Mouse (Mus musculus) layer of hippocampus, adult 9-11 months (tissue): Measurements from ENCODE around the gene Myo18b.

Experiments used
- DNase-seq: peaks from one replicate; pipeline ENCODE4 v3.0.0; 2022

Myo18b gene

GRCm38 (mm10) chr5:112876846-112877390 lies 19.2 kb downstream of the Myo18b start:
- peak; percentile 61 for DNase-seq

DNA sequence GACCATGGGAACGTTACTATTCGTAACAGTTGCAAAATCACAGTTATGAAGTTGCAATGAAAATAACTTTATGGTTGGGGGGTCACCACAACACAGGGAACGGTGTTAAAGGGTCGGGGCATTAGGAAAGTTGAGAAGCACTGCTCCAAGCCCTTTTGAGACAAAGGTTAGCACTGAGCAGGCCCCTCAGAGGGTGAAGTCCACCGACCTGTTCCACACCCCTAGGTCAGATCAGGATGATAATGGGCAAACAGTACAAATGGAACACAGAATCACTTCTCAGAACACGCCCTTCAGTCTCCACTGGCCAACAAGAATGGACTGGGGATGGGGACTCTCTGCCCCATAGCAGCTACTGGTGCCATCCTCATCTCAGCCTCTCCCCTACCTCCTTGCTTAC lies 23.2 kb downstream of the Myo18b start:
- DNase-seq, result no peak

GRCm38 (mm10) chr5:112870729-112871128 lies 25.4 kb downstream of the Myo18b start:
- peak; percentile 62 for DNase-seq

GRCm38 (mm10) chr5:112868620-112869019 lies 27.5 kb downstream of the Myo18b start:
- no peak for DNase-seq

DNA sequence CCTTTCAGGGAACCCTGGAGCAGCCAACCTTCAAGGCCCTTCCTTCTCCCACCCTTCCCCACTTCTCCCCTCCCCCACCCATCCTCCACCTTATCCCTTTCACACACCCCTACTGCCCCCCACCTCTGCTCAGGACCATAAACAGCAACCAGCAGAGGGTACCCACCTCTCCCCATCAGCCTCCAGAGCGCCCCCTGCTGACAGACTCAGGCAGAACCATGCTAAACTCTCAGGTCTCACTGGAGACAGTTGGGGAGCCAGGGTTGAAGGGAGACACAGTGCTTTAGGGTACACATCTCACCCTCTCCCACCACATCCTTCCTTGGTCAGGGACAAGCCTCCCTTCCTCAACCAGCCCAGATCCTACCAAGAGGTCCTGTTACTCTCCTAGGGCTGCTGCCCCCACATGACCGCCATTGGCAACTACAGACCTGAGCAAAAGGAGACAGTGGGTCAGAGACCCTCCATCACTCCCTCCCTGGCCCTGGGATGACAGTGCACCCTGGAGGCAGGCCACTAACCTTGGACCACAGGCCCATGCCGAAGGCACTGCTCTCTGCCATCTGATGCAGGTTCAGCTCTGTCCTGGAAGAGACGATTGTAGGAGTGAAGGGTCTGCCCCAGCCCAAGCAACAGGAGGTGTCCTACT lies 31.3 kb downstream of the Myo18b start:
- DNase-seq, result no peak

GRCm38 (mm10) chr5:112859379-112860035 lies 36.7 kb downstream of the Myo18b start:
- DNase-seq, result peak; percentile 55

DNA sequence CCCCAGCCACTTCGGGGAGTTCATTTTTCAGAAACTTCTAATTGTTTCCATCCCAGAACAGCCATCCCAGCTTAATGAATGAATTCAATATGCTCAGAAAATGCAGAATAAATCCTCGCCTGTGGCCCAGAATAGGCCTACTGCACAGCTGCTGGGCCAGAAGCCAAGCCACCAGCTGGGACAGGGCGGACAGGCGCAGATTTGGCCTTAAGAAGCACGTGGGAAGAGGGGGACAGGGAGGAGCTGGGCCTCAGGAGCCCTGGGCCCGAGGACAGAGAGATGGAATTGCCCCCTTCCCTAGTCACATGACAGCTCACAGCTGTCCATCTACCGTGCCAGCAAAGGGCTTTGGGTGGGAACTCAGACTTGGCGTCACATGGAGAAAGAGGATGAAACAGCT lies 43.0 kb downstream of the Myo18b start:
- DNase-seq, result peak; percentile 80

DNA sequence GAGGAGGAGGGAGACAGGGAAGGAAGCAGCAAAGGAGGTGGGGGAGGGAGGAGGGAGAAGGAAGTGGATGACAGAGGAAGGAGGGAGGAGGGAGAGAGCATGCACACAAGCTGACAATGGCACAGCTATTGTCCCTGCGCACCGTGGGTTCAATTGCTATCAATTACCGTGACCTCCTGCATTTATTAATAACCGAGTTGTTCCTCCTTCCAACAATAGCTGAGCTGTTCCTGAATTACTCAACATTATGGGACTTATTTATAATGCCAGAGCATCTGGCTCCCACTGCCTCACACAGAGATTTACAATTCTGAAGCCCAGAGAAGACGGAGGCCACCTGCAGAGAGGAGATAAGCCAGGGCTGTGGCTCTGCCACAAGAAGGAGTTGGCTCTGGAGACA lies 44.8 kb downstream of the Myo18b start:
- peak; percentile 42 for DNase-seq

- peak; percentile 36 for DNase-seq
Measured at GRCm38 (mm10) chr5:112848586-112849280, 47.4 kb downstream of the Myo18b start.

GRCm38 (mm10) chr5:112847985-112848542 lies 48.1 kb downstream of the Myo18b start:
- DNase-seq, result no peak

GRCm38 (mm10) chr5:112846146-112846545 lies 50.0 kb downstream of the Myo18b start:
- no peak for DNase-seq

- DNase-seq, result no peak
Measured at GRCm38 (mm10) chr5:112844460-112844859, 51.7 kb downstream of the Myo18b start.

DNA sequence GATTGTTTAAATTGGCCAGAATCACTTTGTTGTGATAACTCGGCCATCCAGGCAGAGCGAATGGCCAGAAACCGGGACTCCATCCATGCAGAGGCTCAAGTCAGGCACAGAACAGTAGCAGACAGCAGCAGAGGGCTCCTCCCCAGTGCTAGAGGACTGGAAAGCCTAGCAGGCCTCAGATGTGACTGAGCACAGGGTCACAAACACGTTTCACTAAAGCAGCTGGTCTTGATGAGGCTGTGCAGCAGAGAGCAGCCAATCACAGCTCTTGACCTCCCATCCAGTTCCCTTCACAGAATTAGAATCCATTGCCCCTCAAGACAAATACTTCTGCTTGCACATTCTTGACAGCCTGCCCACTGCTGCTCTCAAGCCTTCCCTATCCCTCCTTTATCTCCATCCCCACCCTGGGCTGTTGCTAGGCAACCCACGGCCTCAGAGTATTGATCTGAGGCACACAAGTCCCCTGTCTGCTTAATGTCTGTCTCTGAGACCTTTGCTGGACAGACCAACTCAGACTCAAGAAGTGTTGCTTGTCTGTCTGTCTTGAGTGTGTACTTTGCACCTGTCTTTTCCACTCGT lies 52.4 kb downstream of the Myo18b start:
- DNase-seq, result no peak

DNA sequence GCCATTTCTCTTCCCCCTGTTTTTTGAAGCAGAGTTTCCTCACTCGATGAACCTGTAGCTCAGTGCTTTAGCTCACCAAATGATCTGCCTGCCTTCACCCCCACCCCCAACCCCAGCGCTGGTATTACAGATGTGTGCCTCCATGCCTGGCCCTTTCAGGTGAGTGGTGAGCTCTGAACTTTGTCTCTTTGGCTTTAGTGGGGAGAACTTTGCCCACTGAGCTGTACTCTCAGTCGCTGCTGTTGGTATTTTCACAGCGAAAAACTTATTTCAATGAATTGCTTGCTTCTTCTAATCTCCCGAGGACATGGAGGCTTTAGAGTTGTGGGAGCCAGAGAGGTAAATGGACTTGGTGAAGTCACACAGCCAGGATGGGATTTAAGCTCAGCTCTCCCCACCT lies 53.5 kb downstream of the Myo18b start:
- DNase-seq, result no peak

DNA sequence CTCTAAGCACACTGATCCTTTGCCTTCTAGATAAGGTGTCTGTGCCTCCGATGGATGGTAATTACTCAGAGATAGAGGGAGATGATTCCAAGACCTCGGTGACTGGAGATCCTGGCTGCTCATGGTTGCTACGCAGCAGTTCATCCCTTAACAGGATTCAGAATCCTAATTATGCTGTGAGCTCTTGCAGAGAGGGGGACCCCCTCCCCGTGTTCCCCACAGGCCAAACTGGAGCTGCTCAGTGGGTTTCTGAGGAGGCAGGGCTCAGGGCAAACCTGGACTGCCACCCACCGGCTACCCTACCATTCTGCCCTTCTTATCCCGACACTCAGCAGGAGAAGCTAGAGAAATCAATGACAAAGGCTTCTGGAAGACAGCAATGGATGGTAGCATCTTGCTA lies 54.3 kb downstream of the Myo18b start:
- DNase-seq, result no peak

DNA sequence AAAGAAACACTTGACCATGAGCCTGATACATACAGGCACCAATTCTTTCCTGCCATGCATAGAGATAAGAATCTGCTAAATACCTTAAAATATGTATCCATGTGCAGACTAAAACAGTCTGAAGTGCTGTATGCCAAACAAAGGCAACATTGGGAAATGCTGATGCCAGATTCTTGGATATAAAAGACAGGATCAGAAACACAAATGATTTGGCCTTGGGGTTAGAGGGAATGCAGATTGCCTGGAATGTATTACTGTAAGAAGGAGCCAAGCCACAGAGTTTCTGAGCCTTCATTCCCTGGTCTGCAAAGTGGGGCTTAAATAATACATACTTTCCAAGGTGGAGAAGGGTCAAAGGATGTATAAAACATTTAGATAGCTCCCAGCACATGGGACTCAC lies 61.3 kb downstream of the Myo18b start:
- no peak for DNase-seq

GRCm38 (mm10) chr5:112833866-112834265 lies 62.3 kb downstream of the Myo18b start:
- DNase-seq, result no peak

DNA sequence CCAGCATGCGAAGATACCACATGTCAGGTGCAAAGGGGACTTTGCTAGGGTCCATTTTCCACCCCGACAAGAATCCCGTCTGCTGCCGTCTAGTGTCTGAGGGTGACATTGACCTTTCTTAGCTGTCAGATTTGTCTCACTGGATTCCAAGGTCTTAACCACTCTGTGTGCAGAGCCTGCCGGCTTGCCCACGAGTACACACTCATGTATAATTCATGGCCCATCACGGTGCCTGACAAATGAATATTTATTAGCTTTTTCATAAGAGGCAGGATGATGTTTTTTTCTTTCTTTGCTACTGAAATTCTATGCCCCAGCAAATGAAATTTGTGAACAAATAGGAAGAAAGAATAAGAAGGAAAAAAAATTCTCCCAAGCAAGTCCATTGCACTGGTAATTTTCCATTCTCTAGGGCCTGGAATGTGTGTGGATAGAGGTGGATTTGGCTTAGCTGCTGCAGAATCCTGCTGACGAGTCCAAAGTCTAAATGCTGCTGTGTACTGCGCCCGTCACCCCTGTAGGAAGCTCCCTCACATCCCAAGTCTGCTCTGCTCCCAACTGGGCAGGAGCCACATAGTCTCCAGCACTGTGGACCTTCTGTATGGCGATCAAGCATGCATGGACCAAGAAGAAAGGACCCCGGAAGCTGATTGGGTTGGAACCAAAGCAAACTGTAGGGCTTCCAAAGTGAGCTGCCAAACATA lies 70.9 kb downstream of the Myo18b start:
- DNase-seq, result no peak

- DNase-seq, result no peak
Measured at GRCm38 (mm10) chr5:112824376-112824775, 71.8 kb downstream of the Myo18b start.

DNA sequence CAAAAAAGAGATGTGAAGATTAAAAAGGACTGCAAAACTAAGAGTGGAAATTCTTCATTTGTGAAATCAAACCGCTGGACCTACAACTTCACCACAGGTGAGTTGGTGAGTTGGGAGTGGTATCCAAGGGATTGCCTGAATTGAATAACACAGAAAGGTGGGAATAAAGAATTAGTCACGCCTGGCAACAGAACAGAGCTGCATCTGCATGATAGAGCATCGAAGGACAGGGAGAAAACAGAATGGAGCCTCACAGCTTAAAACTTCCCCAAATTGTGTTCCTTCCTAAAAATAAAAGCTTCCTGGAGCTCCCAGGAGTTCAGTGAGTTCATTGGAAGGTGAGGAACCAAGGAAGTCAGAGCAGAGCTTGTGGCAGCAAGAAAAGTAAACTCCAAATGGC lies 73.7 kb downstream of the Myo18b start:
- DNase-seq, result no peak

DNA sequence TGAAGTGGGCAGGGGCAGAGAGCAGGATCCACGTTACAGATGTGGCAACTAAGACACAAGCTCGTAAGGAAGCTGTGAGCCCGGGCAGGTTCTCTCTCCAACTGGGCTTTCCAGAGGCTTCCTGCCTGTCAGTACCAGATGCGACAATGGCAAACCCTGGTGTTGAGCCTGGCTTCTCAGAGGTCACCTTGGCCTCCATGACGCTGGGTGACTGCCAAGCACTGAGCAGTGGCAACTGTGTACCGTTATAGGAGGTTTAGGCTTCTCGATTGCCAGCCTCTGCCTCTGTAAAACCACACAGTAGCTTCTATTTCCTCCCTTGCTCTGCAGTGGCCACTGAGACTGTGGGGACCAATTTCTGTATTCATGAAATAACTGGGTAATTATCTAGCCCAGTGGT lies 81.1 kb downstream of the Myo18b start:
- no peak for DNase-seq

- no peak for DNase-seq
Measured at GRCm38 (mm10) chr5:112807629-112808028, 88.5 kb downstream of the Myo18b start.

DNA sequence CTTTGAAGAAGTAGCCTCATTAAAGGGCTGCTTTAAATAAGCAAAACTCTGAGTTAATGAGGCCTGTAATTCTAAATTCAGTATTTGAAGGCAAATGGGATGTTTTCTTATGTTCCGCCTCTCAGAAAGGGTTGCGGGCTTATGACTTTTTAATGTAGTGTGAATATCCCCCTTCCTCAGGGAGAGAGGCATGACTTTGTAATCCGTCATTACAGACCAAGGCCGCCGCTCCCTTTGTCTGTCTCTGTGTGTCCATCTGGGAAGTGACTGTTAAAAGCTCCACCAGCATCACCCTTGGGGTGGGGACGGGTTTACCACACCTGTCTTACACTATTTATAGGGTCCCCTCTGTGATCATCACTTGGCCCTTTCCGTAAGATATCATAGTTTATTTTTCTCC lies 100.1 kb downstream of the Myo18b start:
- no peak for DNase-seq
